Comparison of ENCODE assay signal across 12 mouse cellular contexts in genomic region chr1:181231262-181231661, GRCm38 (mm10). TPM values are rescaled to one million over a fixed set of nuclear protein-coding genes. Genes with fewer than 3 reads are reported as not detected.
DNase-seq lines count a peak whose midpoint lies in the region; ATAC-seq lines count a peak whose summit lies in the region.
"Had no signal": no experiment of that assay in that cellular context is flagged by ENCODE, and none has a peak within 500 bp of the region (broad histone marks: within the 10 kb centered on the region; RNA-seq: fewer than 3 reads in every experiment).

No protein-coding gene starts in this region.

- H3K27ac ChIP-seq in heart, embryonic 10.5 days: peak overlapping the region; percentile 73
- H3K27ac ChIP-seq in midbrain, embryonic 13.5 days: peak overlapping the region; percentile 35; the same call in 1 of the 2 replicates
- H3K27ac ChIP-seq in midbrain, embryonic 11.5 days (ENCODE audit: low read depth, low read length): no peak overlapping the region
- no peak overlapping the region for H3K27ac ChIP-seq in limb, embryonic 13.5 days
- peak overlapping the region; percentile 68 for H3K27ac ChIP-seq in stomach, embryonic 16.5 days (ENCODE audit: low read length)
- H3K27ac ChIP-seq: embryonic facial prominence, embryonic 13.5 days; neural tube, embryonic 15.5 days had no signal

- H3K4me3 ChIP-seq in heart, embryonic 10.5 days: no peak overlapping the region
- no peak overlapping the region for H3K4me3 ChIP-seq in midbrain, embryonic 13.5 days (replicated peaks)
- no peak overlapping the region for H3K4me3 ChIP-seq in midbrain, embryonic 11.5 days (ENCODE audit: low read depth, low read length)
- no peak overlapping the region for H3K4me3 ChIP-seq in limb, embryonic 13.5 days
- no peak overlapping the region for H3K4me3 ChIP-seq in stomach, embryonic 16.5 days (replicated peaks; ENCODE audit: low read length)
- H3K4me3 ChIP-seq: embryonic facial prominence, embryonic 13.5 days; neural tube, embryonic 15.5 days had no signal

- 62% methylated on average over 7 of the region's 7 CpGs for WGBS in heart, embryonic 10.5 days
- 30% methylated on average over 7 of the region's 7 CpGs for WGBS in midbrain, embryonic 13.5 days
- 63% methylated on average over 7 of the region's 7 CpGs for WGBS in midbrain, embryonic 11.5 days
- 70% methylated on average over 7 of the region's 7 CpGs for WGBS in limb, embryonic 13.5 days
- 71% methylated on average over 7 of the region's 7 CpGs for WGBS in stomach, embryonic 16.5 days

- no peak overlapping the region for H3K9ac ChIP-seq in midbrain, embryonic 13.5 days (replicated peaks)
- H3K9ac ChIP-seq in midbrain, embryonic 11.5 days (ENCODE audit: low read length): no peak overlapping the region
- peak overlapping the region; percentile 25; the same call in 1 of the 2 replicates for H3K9ac ChIP-seq in limb, embryonic 13.5 days
- H3K9ac ChIP-seq in stomach, embryonic 16.5 days (ENCODE audit: low read length): no peak overlapping the region
- H3K9ac ChIP-seq: embryonic facial prominence, embryonic 13.5 days; forebrain, postnatal 0 days; neural tube, embryonic 15.5 days had no signal

- H3K9me3 ChIP-seq in heart, embryonic 10.5 days: no peaks in the 10 kb centered on the region
- no peaks in the 10 kb centered on the region for H3K9me3 ChIP-seq in midbrain, embryonic 13.5 days
- H3K9me3 ChIP-seq in midbrain, embryonic 11.5 days (ENCODE audit: control insufficient read depth, low read length): no peaks in the 10 kb centered on the region
- H3K9me3 ChIP-seq in limb, embryonic 13.5 days: no peaks in the 10 kb centered on the region
- H3K9me3 ChIP-seq in stomach, embryonic 16.5 days (replicated peaks; ENCODE audit: control insufficient read depth, low read length): no peaks in the 10 kb centered on the region
- H3K9me3 ChIP-seq: embryonic facial prominence, embryonic 13.5 days; neural tube, embryonic 15.5 days had no signal

- no peaks in the 10 kb centered on the region for H3K27me3 ChIP-seq in heart, embryonic 10.5 days (ENCODE audit: insufficient read depth, poor library complexity, severe bottlenecking)
- H3K27me3 ChIP-seq in midbrain, embryonic 13.5 days: 0 out of 2 replicates have a peak, but pooled peaks cover 2% of the 10 kb centered on the region
- no peaks in the 10 kb centered on the region for H3K27me3 ChIP-seq in midbrain, embryonic 11.5 days (ENCODE audit: control insufficient read depth, insufficient read depth, low read length)
- H3K27me3 ChIP-seq in limb, embryonic 13.5 days: no peaks in the 10 kb centered on the region
- H3K27me3 ChIP-seq in stomach, embryonic 16.5 days (ENCODE audit: control insufficient read depth, insufficient read depth, low read length): no peaks in the 10 kb centered on the region
- H3K27me3 ChIP-seq: embryonic facial prominence, embryonic 13.5 days; neural tube, embryonic 15.5 days had no signal

- peak; percentile 72 for ATAC-seq in midbrain, embryonic 13.5 days
- ATAC-seq in midbrain, embryonic 11.5 days (ENCODE audit: low FRiP score): no peak
- ATAC-seq in limb, embryonic 13.5 days (ENCODE audit: low FRiP score, low read depth): no peak
- no peak for ATAC-seq in stomach, embryonic 16.5 days (ENCODE audit: insufficient read depth, low FRiP score)
- ATAC-seq: forebrain, postnatal 0 days had no signal

- H3K4me2 ChIP-seq in midbrain, embryonic 13.5 days (replicated peaks): no peak overlapping the region
- H3K4me2 ChIP-seq in midbrain, embryonic 11.5 days: no peak overlapping the region
- H3K4me2 ChIP-seq in limb, embryonic 13.5 days (replicated peaks): no peak overlapping the region
- H3K4me2 ChIP-seq in stomach, embryonic 16.5 days (ENCODE audit: low read depth, low read length): no peak overlapping the region
- H3K4me2 ChIP-seq: embryonic facial prominence, embryonic 13.5 days; neural tube, embryonic 15.5 days had no signal

- H3K4me1 ChIP-seq in heart, embryonic 10.5 days: peaks cover 40% of the 10 kb centered on the region
- peaks cover 13% of the 10 kb centered on the region for H3K4me1 ChIP-seq in midbrain, embryonic 13.5 days (replicated peaks)
- peaks cover 3% of the 10 kb centered on the region; the same call in 1 of the 2 replicates for H3K4me1 ChIP-seq in midbrain, embryonic 11.5 days (ENCODE audit: control insufficient read depth, insufficient read depth, low read length)
- H3K4me1 ChIP-seq in limb, embryonic 13.5 days: peaks cover 18% of the 10 kb centered on the region
- H3K4me1 ChIP-seq in stomach, embryonic 16.5 days (ENCODE audit: control insufficient read depth, insufficient read depth, low read length): peaks cover 16% of the 10 kb centered on the region; the same call in 1 of the 2 replicates

- H3K36me3 ChIP-seq in heart, embryonic 10.5 days: no peaks in the 10 kb centered on the region
- H3K36me3 ChIP-seq in midbrain, embryonic 13.5 days: no peaks in the 10 kb centered on the region
- H3K36me3 ChIP-seq in midbrain, embryonic 11.5 days (ENCODE audit: control insufficient read depth, insufficient read depth, low read length): no peaks in the 10 kb centered on the region
- H3K36me3 ChIP-seq in limb, embryonic 13.5 days: no peaks in the 10 kb centered on the region
- H3K36me3 ChIP-seq in stomach, embryonic 16.5 days (ENCODE audit: control insufficient read depth, insufficient read depth, low read length): no peaks in the 10 kb centered on the region
- H3K36me3 ChIP-seq: embryonic facial prominence, embryonic 13.5 days; neural tube, embryonic 15.5 days had no signal

- no peak for DNase-seq in heart, embryonic 10.5 days (ENCODE audit: low spot score)
- DNase-seq in heart, adult 9 months (ENCODE audit: low spot score in 2 of 2): no peak
- no peak for DNase-seq in midbrain, embryonic 11.5 days (ENCODE audit: low spot score, missing footprints)
- DNase-seq in spleen, adult 18-20 months: no peak
- no peak for DNase-seq in urinary bladder, adult 2 months (ENCODE audit: low spot score)
- DNase-seq: cerebellum, adult 9-10 months; forebrain, postnatal 0 days had no signal

RNA-seq across cellular contexts. Expression of gene Wdr26, which starts 19.5 kb away (rescaled TPM):
- 24.4 and 26.3 TPM in 2 replicates for polyA plus RNA-seq in heart, embryonic 10.5 days (2016; fragmentation: Nextera tagmentation; extraction: Ambion mirVana)
- 47.2 and 51.7 TPM in 2 replicates for polyA plus RNA-seq in midbrain, embryonic 13.5 days (2015; fragmentation: Nextera tagmentation; extraction: Ambion mirVana)
- polyA plus RNA-seq in midbrain, embryonic 11.5 days (2014; fragmentation: Nextera tagmentation; extraction: Ambion mirVana): 37.7 and 39.3 TPM in 2 replicates
- 40.5 and 44.4 TPM in 2 replicates for polyA plus RNA-seq in limb, embryonic 13.5 days (2015; fragmentation: Nextera tagmentation; extraction: Ambion mirVana)
- 24.7 and 25.9 TPM in 2 replicates for polyA plus RNA-seq in stomach, embryonic 16.5 days (2015; fragmentation: Nextera tagmentation; extraction: Ambion mirVana)
- 57.4 and 61.8 TPM in 2 replicates for polyA plus RNA-seq in urinary bladder, adult 2 months (2012; rRNA removed)

Comparison
In these comparisons a context has a peak if more than half of its experiments do, and no peak if none do; other contexts are left out.
1. H3K27ac ChIP-seq: peak in heart, embryonic 10.5 days (single experiment), midbrain, embryonic 13.5 days (single experiment) and stomach, embryonic 16.5 days (single experiment); none in midbrain, embryonic 11.5 days (single experiment) and limb, embryonic 13.5 days (single experiment).